Mouse (Mus musculus) layer of hippocampus, postnatal 14 days (tissue): Measurements from ENCODE around the gene Hyal3. TPM values are rescaled to one million over a fixed set of nuclear protein-coding genes. Genes with fewer than 3 reads are reported as not detected.
A peak's percentile ranks its signal among the peaks of the same experiment; 100 is the strongest.
"Not testable (repeated sequence)": the region's sequence is repeated elsewhere in the genome, so short reads cannot be mapped to it uniquely, and the experiment has no call there.

Experiments
- DNase-seq, 2 experiments: peaks; one replicate each; pipeline ENCODE4 v3.0.0; 2021 to 2022; ENCODE audit warnings: low spot score in 2 of 2, mixed read lengths in 1 of 2
- total RNA-seq, 2 experiments: library from RNA; stranded (reverse); gene quantifications; 2 replicates each; pipeline ENCODE4 v1.2.3; 2021

Gene Hyal3
- total RNA-seq, 2 experiments from 2014 or later = 0.95 to 1.5 TPM

DNA sequence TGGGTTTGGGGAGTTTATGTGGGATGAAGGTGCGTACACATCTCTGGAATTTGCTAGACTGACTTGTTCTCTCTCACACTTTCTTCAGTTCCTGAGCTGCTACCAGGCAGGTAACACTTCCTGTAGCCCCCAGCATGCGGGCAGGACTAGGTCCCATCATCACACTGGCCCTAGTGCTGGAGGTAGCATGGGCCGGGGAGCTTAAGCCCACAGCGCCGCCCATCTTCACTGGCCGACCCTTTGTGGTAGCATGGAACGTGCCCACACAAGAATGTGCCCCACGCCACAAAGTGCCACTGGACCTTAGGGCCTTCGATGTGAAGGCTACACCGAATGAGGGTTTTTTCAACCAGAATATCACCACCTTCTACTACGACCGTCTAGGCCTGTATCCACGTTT is 10.6 kb upstream of the Hyal3 start:
- DNase-seq = no peak

DNA sequence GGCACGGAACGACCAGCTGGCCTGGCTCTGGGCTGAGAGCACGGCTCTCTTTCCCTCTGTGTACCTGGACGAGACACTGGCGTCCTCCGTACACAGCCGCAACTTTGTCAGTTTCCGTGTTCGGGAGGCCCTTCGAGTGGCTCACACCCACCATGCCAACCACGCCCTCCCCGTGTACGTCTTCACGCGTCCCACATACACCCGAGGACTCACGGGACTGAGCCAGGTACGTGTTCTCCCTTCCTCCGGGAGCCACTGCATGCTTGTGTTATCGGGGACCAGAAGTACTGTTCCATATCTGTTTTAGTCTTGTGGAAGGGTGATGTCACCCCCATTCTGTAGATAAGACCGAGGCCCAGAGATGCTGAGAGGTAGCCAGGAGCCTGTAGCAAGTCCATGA is 9.8 kb upstream of the Hyal3 start:
- no peak for DNase-seq

DNA sequence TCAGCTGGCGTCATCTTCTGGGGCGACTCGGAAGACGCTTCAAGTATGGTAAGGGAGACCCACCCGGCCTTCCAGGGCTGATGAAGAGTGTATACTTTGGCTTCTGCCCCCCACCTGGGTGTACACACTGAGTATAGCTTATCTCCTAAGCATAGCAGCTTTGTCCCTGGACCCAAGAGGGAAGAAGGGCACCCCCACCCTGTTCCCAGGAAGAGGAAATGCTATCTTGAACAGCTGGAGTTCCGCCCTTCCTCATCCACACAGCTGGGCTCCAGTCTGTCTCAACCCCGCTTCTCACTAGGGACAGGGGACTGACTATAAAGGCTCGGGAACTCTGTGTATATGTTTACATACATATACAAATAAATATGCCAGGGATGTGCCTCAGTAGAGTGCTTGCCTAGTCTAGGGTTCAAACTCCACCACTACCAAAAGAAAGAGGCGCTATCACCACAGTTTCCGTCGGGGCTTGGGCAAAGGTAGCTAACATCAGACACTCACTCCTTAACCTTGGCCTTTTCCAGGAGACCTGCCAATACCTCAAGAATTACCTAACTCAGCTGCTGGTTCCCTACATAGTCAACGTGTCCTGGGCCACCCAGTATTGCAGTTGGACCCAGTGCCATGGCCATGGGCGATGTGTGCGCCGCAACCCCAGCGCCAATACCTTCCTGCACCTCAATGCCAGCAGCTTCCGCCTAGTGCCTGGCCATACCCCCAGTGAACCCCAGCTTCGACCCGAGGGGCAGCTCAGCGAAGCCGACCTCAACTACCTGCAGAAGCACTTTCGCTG is 8.9 kb upstream of the Hyal3 start:
- DNase-seq = no peak

DNA sequence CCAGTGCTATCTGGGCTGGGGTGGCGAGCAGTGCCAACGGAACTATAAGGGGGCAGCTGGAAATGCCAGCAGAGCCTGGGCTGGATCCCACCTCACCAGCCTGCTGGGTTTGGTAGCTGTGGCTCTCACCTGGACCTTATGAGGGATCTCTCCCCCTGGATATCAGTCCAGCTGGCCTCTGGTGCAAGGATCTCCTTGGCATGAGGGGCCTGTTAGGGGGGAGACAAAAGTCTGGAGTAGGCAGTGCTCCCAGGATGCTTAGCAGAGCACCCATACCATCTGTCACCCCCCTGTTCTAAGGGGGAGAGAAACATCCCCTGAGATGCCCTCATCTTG is 8.3 kb upstream of the Hyal3 start:
- DNase-seq = no peak

DNA sequence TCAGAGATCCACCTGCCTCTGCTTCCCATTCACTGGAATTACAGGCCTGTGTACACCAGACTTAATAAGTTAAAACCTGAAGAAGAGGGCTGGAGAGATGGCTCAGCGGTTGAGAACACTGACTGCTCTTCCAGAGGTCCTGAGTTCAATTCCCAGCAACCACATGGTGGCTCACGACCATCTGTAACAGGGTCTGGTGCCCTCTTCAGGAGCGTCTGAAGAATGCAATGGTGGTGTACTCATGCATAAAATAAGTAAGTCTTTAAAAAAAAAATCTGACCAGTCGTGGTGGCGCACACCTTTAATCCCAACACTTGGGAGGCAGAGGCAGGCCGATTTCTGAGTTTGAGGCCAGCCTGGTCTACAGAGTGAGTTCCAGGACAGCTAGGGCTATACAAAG is 6.8 kb upstream of the Hyal3 start:
- DNase-seq = not testable (repeated sequence)

DNA sequence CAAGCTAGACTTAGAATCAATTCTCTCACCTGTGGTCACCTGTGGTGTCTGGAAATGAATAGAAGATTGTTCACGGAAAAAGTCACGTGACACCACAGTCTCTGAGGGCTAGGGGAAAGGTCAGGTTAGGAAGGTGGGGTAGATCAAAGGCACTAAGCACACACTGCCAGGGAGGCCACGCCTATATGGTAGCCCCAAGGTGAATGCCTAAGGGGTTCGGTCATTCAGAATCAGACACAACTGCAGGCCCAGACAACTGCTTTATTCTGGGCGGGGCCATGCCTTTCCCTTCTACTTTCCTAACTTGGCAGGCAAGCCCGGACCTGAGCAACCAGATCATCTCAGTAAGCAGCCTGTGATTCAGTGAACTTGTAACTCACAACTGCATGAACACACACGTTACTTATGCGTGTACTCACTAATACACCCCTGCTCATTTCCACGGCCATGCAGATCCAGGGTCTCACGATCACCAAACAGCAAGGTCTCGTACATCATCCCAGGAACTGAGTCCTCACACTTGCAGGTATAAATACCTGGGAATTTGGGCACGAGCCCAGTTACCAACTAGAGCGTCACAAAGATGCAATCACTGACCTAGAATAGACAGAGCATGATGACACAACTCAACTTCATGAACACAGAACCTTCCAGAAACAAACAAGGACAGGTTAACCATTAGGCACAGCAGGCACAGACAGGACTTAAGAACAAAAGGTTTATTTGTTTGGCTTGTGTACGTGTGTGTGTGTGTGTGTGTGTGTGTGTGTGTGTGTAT is 4.8 kb upstream of the Hyal3 start:
- no peak for DNase-seq

DNA sequence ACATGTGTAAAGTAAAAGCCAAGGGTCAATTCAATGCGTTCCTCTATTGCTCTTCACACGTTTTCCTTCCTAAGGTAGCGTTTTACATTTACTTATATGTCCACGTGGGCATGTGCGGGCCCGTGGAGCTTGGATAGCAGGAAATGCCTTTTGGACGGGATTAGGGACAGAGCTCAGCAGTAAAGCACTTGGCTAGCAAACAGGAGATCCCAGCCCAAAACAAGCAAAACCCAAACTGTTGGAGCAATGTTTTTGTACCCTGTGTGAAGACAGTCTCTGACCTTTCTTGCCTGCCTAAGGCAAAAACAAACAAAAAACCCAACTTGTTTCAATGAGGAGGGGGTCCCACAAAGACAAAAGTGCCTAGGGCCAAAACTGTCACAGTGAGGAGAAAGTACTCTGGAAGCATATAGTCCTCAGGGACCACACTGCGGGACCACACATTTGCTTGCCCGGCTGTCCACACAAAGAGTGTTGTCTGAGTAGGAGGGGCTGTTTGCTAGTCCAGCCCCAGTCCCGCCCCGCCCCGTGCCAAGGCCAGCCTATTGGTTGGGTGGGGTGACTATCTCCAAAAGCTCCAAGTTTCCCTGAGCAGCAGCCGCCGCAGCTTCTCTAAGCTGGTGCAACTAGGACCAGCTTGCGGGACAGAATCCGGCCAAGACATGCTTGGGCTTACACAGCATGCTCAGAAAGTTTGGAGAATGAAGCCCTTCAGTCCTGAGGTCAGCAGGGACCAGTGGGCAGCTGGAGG is 4.1 kb upstream of the Hyal3 start, which contains the start of gene Hyal1:
Hyal1 (plus strand) TSS at position 571 of the 751 bp plus-strand sequence.
- peak in 1 of 2 experiments; percentile 51 for DNase-seq

DNA sequence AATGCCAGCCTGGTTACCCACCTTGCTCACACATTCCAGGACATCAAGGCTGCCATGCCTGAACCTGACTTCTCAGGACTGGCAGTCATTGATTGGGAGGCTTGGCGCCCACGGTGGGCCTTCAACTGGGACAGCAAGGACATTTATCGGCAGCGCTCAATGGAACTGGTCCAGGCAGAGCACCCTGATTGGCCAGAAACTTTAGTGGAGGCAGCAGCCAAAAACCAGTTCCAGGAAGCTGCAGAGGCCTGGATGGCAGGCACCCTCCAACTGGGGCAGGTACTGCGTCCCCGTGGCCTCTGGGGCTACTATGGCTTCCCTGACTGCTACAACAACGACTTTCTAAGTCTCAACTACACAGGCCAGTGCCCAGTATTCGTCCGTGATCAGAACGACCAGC is 2.7 kb upstream of the Hyal3 start:
- no peak for DNase-seq

DNA sequence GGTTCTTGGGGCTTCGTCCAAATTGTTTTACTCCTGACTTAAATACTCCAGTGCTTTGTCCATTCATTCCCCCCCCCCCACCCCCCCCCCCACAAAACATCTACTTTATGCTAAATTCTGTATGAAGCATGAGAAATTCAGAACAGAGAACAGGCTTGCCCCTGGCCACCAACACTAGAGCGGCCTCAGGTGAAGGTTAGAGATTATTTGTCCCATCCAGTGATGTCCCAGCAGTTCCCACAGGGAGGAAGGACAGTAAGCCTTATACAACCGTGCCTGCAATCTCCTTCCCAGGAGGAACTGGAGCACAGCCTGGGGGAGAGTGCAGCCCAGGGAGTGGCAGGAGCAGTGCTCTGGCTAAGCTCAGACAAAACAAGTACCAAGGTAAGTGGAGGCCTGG is 2.0 kb upstream of the Hyal3 start, which contains the start of gene Naa80:
Naa80 (plus strand) TSS at position 301 of the 400 bp plus-strand sequence.
- no peak for DNase-seq

DNA sequence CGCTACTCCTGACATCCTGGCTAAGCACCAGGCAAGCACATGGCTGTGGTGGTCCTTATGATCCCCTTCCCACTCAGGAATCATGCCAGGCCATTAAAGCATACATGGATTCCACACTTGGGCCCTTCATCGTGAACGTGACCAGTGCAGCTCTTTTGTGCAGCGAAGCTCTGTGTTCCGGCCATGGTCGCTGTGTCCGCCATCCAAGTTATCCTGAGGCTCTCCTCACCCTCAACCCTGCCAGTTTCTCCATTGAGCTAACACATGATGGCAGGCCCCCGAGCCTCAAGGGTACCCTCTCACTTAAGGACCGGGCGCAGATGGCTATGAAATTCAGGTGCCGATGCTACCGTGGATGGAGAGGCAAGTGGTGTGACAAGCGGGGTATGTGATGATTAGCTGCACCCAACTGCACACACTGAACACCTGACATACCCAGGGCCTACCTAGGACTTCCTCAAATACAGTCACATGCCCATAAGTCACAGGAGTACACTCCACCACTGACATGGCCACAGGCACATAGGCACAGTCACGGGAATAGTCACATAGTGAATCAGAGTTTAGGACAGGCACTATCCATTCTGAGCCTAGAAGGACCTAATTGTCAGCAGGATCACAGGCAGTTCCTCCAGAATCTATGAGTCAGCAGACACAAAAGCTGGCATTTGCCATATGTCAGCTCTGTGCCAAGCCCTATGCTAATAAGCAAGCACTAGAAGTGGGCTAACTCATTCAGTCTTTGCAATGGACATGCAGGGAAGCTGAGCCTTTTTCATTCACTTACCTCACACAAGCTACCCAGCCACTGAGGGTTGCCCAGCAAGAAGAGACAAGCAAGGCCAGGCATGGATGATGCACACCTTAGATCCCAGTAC is 1.4 kb upstream of the Hyal3 start:
- DNase-seq = no peak

DNA sequence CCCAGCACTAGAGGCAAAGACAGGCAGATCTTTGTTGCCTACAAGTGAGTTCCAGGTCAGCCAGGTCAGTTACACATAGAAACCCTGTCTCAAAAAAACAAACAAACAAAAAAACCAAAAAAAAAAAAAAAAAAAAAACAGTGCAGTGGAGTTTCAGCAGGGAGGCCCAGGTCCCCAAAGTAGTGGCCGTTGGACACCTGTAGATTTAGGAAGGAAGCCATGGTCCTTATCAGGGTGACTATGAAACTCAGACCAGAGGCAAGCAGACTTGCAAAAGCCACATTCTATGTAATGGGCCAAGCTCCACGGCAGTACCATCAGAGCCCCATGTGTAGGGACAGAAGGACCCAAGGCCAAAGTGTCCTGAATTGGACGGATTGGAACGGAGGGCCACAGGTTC is 966 bp downstream of the Hyal3 start:
- DNase-seq = no peak

DNA sequence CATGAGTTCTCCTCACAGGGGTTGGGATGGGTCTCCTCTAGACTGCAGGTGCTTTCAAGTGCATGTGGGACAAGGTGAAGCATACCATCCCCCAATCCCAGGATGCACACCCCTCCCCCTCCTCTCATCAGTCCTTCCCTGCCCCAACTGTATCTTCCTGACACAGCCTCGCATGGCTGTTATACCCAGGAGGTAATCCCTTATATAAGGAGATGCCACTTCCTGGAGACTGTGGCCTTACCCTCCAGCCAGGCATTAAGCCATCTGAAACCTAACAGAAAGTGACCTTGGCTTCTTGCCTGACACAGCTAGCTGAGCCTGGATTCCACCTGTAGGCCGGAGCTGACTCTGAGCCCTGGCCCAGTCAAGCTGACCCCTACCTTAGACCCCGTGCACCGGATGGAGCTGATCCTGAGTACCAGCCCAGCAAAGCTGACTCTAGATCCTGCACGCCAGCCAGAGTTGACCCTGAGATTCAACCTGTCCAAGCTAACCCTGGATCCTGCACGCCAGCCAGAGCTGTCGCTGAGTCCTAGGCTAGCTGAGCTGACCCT is 2.0 kb downstream of the Hyal3 start:
- DNase-seq = no peak

DNA sequence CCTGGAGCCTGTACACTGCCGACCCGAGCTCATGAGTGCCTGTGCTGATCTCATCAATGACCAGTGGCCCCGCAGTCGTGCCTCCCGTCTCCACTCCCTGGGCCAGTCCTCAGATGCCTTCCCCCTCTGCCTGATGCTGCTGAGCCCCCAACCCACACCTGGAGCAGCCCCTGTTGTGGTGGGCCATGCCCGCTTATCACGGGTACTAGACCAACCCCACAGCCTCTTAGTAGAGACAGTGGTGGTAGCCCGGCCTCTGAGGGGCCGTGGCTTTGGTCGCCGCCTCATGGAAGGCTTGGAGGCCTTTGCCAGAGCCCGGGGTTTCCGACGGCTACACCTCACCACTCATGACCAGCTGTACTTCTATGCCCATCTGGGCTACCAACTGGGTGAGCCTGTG is 2.6 kb downstream of the Hyal3 start:
- DNase-seq = no peak

DNA sequence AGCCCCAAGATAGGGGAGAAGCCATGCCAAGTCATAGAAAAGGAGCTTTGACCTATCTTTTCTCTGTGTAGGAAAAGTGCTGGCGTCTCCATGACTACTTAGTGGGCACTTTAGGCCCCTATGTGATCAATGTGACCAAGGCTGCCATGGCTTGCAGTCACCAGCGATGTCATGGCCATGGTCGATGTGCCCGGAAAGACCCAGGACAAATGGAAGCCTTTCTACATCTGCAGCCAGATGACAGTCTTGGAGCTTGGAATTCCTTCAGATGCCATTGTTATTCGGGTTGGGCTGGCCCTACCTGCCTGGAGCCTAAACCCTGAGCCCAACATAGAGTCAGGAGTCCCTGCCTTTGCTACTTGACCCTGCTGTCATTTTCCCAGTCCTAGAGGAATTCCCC is 5.9 kb downstream of the Hyal3 start:
- DNase-seq = no peak

DNA sequence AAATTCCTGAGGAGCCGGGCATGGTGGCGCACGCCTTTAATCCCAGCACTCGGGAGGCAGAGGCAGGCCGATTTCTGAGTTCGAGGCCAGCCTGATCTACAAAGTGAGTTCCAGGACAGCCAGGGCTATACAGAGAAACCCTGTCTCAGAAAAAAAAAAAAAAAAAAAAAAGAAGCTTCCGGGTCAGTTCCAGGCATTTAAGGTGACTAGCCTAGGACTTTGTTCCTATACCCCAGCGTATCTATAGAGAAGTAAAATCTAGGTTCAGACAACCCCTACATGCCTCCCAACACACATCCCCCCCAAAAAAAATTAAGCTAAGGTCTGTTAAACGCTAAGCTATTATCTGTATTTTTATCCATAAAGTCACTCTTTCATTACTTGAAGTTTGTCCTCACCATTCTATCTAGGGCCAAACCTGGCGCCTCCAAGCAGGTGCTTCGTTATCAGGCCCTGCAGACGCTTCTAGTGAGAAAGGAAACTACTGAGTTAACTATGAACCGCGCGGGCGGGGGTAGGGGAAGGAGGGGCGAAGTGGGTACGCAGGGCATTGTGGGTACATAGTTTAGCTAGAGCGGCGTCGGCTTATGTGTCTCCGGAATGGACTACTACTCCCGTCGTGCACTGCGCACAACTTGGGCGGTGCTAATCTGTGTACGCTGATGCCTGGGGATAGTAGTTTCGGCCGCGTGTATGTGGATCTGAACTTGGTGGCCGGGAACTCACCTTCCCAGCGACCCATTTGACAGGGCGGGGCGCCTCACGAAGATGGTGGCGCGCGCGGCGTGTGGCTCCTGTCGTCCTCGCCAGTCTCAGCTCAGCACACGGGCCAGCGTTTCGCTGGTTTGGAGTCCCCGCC is 6.6 kb downstream of the Hyal3 start, which contains the start of gene Ifrd2:
Ifrd2 (plus strand) TSS at position 669 of the 859 bp plus-strand sequence.
- peak; percentile 91 to 99 for DNase-seq

DNA sequence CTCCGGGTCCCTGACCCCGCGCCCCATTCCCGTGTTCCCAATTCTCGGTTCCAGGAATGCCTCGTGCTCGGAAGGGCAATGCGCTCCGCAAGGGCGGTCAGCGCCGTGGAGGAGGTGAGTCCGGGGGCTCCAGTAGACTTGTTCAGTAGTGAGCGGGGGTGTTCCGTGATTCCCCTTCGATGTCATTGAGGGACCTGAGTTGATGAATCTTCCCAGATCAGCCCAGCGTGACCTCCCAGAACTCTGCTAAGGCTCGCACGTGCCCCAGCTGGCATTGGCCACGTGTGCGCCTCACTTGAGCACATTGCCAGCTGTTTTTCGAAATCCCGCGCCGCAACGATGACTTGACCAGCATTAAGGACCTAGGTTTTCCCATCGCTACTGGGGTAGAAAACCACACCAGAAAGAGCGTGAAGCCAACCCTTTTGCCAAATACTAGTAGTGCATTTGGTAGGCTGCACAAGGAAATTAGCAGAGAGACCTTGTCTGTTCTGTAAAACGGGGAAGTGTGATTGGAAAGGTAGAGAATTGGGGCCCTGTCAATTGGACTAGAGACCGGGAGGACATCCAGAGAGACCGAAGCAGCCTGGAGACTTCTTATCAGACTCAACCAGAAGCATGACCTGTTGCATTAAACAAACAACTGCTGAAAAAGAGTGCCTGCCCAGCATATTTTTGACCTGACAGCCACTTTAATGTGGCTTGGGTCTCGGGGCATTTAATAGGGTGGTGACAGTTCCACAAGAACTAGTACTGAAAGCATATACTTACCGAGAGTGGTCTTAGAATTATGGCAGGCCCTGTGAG is 7.4 kb downstream of the Hyal3 start:
- DNase-seq = no peak

DNA sequence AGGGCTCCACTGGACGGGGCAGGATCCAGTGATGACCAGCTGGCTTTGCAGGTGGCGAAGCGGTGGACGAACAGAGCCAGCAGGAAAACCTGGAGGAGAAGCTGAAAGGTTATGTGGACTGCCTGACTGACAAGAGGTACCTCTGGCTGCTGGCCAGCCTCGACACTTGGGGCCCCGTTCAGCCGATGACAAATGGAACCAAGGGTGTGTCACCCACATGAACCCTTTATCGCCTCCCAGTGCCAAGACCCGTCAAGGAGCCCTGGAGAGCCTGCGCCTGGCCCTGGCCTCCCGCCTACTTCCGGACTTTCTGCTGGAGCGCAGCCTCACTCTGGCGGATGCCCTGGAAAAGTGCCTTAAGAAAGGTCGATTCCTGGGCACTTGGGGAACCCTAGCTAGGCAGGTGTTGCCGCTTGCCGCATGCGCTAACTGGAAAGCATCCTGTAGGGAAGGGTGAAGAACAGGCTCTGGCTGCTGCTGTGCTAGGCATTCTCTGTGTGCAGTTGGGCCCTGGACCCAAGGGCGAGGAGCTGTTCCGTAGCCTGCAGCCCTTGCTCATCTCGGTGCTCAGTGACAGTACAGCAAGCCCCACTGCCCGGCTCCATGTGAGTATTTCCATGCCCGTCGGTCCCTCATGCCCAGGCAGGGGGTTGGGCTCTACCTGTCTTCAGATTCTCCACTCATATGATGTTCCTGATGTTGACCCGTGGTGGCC is 9.6 kb downstream of the Hyal3 start:
- no peak for DNase-seq

DNA sequence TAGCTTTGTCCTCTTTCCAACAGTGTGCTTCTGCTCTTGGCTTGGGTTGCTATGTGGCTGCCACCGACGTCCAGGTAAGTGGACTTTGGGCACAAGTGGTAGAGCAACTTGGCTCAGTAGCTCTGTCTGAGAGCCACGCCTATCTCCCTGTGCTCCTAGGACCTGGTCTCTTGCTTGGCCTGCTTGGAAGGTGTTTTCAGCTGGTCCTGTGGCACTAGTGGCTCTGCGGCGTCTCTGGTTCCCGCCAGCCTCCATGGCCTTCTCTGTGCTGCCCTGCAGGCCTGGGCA is 10.1 kb downstream of the Hyal3 start:
- no peak for DNase-seq
